Mouse (Mus musculus): ENCODE measurements around the gene Lrrc10. TPM values are rescaled to one million over a fixed set of nuclear protein-coding genes. Genes with fewer than 3 reads are reported as not detected.

The Lrrc10 gene
- polyA plus RNA-seq, 1 experiment = not detected

DNA sequence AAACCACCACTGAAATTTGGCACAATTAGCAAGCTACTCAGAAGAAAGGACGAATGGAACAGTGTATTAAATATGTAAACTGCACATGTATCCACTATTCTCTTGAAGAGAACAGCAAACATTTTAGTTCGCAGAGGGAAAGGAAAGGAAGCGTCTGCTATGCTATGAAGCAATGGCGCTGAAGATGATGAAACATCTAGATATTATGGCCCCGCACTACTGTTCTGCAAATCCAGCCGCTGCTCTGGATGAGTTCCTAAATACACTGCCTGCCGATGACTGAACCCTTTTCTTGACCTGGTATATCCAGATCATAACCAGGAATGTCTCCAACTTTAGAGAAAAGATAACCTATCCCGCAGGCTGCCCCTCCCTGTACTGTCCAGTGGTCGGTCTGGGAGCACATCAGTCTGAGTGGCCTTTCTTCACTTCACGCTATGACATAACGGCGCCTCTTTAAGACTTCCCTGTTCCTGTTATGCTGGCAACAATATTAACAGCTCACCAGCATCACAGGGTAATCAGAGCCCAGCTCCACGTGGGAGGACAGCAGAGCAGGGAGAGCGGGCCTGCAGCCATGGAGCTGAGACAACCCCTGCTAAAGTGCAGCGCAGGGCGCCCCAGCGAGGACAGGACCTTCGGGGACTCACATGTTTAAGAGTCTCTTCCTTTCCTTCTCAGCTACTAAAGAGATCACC is 27.2 kb downstream of the Lrrc10 start:
- no peak overlapping the region for H3K4me3 ChIP-seq (ENCODE audit: insufficient read depth, low read depth, low read length)
- H3K27ac ChIP-seq (replicated peaks; ENCODE audit: low read depth, low read length) = no peak overlapping the region
- no peaks in the 10 kb centered on the region for H3K4me1 ChIP-seq (ENCODE audit: control insufficient read depth, insufficient read depth, insufficient read length, low read length)

DNA sequence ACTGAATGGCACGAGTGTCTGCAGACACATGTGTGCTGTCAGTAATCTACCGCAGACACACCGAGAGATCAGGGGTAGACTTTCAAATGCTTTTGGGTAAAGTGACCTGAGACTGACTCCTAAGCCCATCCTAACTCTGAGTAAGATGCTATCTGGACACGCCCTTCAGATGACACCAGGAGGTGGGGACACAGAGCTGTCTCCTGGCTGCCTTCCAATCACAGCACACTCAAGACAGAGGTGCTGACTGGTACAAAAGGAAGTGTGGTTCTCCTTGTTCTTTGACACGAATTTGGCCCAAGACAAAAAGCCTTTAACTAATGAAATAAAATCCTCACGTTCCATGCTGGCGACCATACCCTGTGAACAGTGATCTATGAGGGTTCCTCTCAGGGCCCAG is 28.0 kb downstream of the Lrrc10 start:
- H3K4me3 ChIP-seq (ENCODE audit: insufficient read depth, low read depth, low read length) = no peak overlapping the region
- no peak overlapping the region for H3K27ac ChIP-seq (replicated peaks; ENCODE audit: low read depth, low read length)
- H3K4me1 ChIP-seq (ENCODE audit: control insufficient read depth, insufficient read depth, insufficient read length, low read length) = no peaks in the 10 kb centered on the region

DNA sequence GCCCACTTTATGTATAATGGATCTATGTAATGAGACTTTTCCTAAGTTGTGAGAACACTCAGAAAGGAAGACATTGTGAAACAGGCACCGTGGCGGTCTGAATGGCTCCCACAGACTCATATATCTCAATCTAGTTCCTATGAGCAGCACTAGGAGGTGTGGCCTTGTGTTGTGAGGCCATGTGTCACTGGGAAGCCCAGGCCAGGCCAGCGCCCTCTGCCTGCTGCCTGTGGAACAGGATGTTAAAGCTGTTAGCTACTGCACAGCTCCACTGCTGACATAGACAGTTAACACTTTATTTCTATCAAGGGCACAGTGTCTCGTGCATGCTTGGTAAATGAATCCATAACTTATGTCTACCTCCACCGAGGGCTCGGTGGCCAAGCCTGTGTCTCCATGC is 33.1 kb downstream of the Lrrc10 start:
- Histone ChIP-seq H3K4me1 (ENCODE audit: control insufficient read depth, insufficient read depth, insufficient read length, low read length) (no peaks in the 10 kb centered on the region; the same call in 1 of the 2 replicates), H3K27ac (replicated peaks; ENCODE audit: low read depth, low read length) (no peak overlapping the region), H3K4me3 (ENCODE audit: insufficient read depth, low read depth, low read length) (no peak overlapping the region)

DNA sequence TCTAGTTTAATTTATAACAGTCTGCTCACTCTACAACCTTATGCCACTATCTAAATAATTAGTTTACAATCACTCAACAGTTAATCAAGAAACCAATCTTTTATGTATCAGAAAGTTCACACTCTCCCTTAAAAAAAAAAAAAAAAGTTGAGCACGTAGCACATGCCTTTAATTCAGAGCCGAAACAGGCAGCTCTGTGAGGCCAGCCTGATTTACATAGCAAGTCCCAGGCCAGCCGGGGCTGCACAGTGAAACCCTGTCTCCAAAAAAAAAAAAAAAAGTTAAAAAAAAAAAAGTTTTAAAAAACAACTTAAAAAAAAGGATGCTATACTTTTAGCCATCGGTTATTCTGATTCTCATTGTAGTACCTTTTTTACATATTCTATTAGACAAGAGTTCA is 36.2 kb downstream of the Lrrc10 start:
- no peaks in the 10 kb centered on the region; the same call in 1 of the 2 replicates for H3K4me1 ChIP-seq (ENCODE audit: control insufficient read depth, insufficient read depth, insufficient read length, low read length)
- H3K4me3 ChIP-seq (ENCODE audit: insufficient read depth, low read depth, low read length) = no peak overlapping the region
- H3K27ac ChIP-seq (replicated peaks; ENCODE audit: low read depth, low read length) = no peak overlapping the region

DNA sequence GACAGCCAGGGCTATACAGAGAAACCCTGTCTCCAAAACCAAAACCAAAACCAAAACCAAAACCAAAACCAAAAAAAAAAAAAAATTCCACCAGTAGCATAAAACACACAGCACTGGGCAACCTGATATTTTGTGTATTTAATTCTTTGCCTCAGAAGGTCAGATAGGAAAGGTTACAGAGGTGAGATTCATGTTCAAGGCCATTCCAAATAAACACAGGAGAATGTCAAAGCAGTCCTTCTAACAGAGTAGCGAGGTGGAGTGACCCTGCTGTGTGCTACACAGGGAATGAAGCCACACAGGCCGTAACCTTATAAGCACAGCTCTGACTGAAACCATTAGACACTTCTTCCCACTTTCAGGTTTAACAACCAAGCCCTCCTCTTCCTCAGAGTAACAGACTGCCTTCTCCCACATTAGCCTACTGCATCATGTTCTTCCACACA is 36.8 kb downstream of the Lrrc10 start:
- Histone ChIP-seq H3K4me1 (ENCODE audit: control insufficient read depth, insufficient read depth, insufficient read length, low read length) (no peaks in the 10 kb centered on the region; the same call in 1 of the 2 replicates), H3K4me3 (ENCODE audit: insufficient read depth, low read depth, low read length) (no peak overlapping the region), H3K27ac (replicated peaks; ENCODE audit: low read depth, low read length) (0 out of 2 replicates have a peak overlapping the region, but pooled peaks have one; percentile 34)

DNA sequence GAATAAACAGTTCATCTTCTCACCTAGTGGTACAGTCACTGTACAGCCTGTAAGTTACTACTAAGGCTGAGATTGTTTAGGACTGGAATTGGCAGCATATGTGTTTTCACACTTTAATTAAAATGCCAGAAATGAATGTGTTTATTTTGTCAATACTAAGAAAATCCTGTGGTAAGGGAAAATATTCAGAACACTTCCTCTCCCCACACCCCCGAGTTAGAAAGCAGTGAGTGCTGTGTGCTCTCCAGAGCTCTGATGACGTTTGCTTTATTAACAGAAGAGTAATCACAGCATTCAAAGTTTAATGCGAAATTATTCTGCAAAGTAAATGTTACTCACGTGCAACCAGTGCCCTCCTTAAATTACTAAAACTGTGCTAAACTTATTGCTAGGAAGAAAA is 44.5 kb downstream of the Lrrc10 start:
- no peaks in the 10 kb centered on the region for H3K4me1 ChIP-seq (ENCODE audit: control insufficient read depth, insufficient read depth, insufficient read length, low read length)

DNA sequence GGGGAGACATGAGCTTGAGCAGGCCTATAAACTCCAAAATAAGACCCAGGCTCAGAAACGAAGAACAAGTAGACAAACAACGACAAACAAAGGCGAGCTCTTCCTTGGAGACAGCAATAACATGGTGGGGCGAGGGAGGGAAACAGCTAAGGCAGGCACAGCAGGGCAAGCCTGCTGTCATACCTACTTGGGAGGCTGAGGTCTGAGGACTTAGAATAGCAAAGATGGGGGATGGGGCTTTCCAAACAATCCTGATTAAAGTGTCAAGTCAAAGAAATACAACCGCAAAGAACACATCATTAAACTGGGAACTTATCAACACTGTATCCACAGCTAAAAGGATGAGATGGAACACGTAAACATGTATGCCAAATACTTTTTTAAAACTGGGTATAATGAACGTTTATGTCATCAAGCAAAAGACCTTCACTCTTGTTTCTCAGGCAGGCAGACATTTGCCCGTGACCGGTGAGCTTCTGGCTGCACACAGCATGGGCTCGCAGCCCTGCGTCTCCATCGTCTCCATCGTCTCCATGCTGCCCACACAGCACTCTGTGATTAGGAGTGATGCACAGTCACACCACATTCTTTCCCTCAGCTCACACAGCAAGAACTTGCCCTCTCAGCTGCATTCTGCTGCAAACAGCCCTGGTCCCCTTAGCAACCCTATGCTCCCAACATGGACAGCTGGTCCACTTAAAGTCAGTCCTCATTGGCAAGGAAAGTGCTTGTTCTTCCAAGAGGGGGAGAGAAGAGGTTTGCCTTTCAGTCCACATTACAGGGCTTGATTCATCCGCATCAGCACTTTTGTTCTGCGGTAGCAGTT is 49.6 kb downstream of the Lrrc10 start:
- H3K4me1 ChIP-seq (ENCODE audit: control insufficient read depth, insufficient read depth, insufficient read length, low read length) = no peaks in the 10 kb centered on the region
- H3K27ac ChIP-seq (replicated peaks; ENCODE audit: low read depth, low read length) = no peak overlapping the region
- H3K4me3 ChIP-seq (ENCODE audit: insufficient read depth, low read depth, low read length) = no peak overlapping the region

More for the DNA sequence above, 44.5 kb downstream of the Lrrc10 start:
- no peak overlapping the region for H3K27ac ChIP-seq (replicated peaks; ENCODE audit: low read depth, low read length)
- H3K4me3 ChIP-seq (ENCODE audit: insufficient read depth, low read depth, low read length) = no peak overlapping the region

DNA sequence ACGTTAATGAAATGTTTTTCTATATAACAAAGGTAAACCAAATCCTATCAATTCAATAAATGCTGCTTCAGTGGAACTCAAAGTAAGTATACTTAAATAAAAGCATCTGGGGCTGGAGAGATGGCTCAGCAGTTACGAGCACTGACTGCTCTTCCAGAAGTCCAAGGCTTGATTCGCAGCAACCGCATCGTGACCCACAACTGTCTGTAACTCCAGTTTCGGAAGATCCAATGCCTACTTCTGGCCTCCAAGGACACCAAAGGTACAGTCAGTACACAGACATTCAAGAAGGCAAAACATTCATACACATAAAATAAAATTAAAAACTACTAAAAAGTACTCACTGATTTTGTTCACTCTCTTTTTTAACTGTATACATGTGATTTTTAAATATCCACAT is 51.0 kb downstream of the Lrrc10 start:
- H3K27ac ChIP-seq (replicated peaks; ENCODE audit: low read depth, low read length) = no peak overlapping the region
- no peaks in the 10 kb centered on the region for H3K4me1 ChIP-seq (ENCODE audit: control insufficient read depth, insufficient read depth, insufficient read length, low read length)

More for the DNA sequence above, 51.0 kb downstream of the Lrrc10 start:
- H3K4me3 ChIP-seq (ENCODE audit: insufficient read depth, low read depth, low read length) = no peak overlapping the region

Other genes starting within 250 kb of the Lrrc10 start
- gene Myrfl, start 148.4 kb upstream of the Lrrc10 start, polyA plus RNA-seq (2012; ENCODE audit: insufficient read depth, insufficient read length, missing spikeins) = not detected in 2 replicates
- 26.0 and 30.4 TPM in 2 replicates for gene Rab3ip, start 94.6 kb upstream of the Lrrc10 start, polyA plus RNA-seq (2012; ENCODE audit: insufficient read depth, insufficient read length, missing spikeins)
- not detected in 2 replicates for gene Gm10271, start 72.7 kb upstream of the Lrrc10 start, polyA plus RNA-seq (2012; ENCODE audit: insufficient read depth, insufficient read length, missing spikeins)
- not detected in 2 replicates for gene Best3, start 59.0 kb upstream of the Lrrc10 start, polyA plus RNA-seq (2012; ENCODE audit: insufficient read depth, insufficient read length, missing spikeins)
- 141 and 156 TPM in 2 replicates for gene Cct2, start 18.5 kb downstream of the Lrrc10 start, polyA plus RNA-seq (2012; ENCODE audit: insufficient read depth, insufficient read length, missing spikeins)
- gene Frs2, start 103.2 kb downstream of the Lrrc10 start, polyA plus RNA-seq (2012; ENCODE audit: insufficient read depth, insufficient read length, missing spikeins) = 9.1 and 10.5 TPM in 2 replicates
- 18.2 and 24.4 TPM in 2 replicates for gene Yeats4, start 179.2 kb downstream of the Lrrc10 start, polyA plus RNA-seq (2012; ENCODE audit: insufficient read depth, insufficient read length, missing spikeins)
- not detected in 2 replicates for gene 9530003J23Rik, start 193.4 kb downstream of the Lrrc10 start, polyA plus RNA-seq (2012; ENCODE audit: insufficient read depth, insufficient read length, missing spikeins)
- gene Lyz2, start 237.0 kb downstream of the Lrrc10 start, polyA plus RNA-seq (2012; ENCODE audit: insufficient read depth, insufficient read length, missing spikeins) = 168 and 210 TPM in 2 replicates
- gene Lyz1, start 247.5 kb downstream of the Lrrc10 start, polyA plus RNA-seq (2012; ENCODE audit: insufficient read depth, insufficient read length, missing spikeins) = 6.1 and 6.7 TPM in 2 replicates

All from brown adipose tissue, adult 24 weeks (tissue).